Mouse (Mus musculus): ENCODE measurements around the gene Smim11. TPM values are rescaled to one million over a fixed set of nuclear protein-coding genes. Genes with fewer than 3 reads are reported as not detected.

The Smim11 gene
- total RNA-seq, 4 experiments from 2014 or later = 52.1 to 83.0 (median 64.7) TPM

Other genes with a start within 250 kb of the Smim11 start
- 100 to 1,000 TPM in 1 of 4 experiments, 10 to 100 TPM in 3; 80.9 to 100 (median 87.2) TPM for gene Mrps6, start 243.0 kb upstream of the Smim11 start, total RNA-seq (2022)
- not detected for gene Gm49711, start 243.0 kb upstream of the Smim11 start, total RNA-seq (2022)
- gene Slc5a3, start 243.0 kb upstream of the Smim11 start, total RNA-seq (2022) = 10 to 100 TPM; 28.5 to 51.7 (median 35.6) TPM
- gene Kcne2, start 8.9 kb upstream of the Smim11 start, total RNA-seq (2022) = not detected
- gene Fam243, start 20.2 kb downstream of the Smim11 start, total RNA-seq (2022) = under 1 TPM in 1 of 4 experiments, not detected in 3; 0.13 TPM
- not detected for gene Kcne1, start 58.2 kb downstream of the Smim11 start, total RNA-seq (2022)
- 10 to 100 TPM; 16.0 to 23.4 (median 19.0) TPM for gene Rcan1, start 169.6 kb downstream of the Smim11 start, total RNA-seq (2022)
- under 1 TPM; 0.17 to 0.55 (median 0.32) TPM for gene Clic6, start 184.4 kb downstream of the Smim11 start, total RNA-seq (2022)